Mouse (Mus musculus): ENCODE data around the gene Eps8.

DNA sequence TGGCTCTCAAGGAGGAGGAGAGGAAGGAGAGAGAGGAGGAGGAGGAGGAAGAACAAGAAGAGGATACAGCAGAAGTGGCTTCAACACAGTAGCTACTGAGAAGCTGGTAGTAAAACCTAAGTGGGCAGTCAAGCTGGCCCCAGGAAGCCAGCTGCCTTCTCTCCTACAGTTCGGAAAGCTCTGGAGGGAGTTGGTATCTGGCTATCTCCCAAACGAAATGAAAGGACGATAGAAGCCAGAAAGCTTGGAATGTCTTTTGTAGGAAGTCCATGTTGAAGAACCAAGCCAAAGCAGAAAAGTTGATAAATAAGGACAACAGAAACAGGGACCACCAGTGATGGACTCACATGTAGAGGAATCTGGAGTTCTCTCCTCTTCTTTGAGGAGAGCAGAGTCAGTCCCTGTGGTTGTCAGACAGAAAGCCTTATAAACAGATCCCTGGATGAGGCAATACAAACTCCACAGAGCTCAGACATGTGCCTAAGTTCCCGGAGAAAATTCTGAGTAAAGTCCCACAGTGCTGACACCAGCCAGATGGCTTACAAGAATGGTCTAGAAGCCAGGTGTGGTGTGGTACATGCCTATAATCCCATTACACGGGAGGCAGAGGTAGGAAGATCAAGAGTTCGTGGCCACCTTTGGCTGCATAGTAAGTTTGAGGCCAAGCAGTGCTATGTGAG is 73.2 kb downstream of the Eps8 start:
- TF ChIP-seq HCFC1 (IDR thresholded peaks at IDR 0.05; ENCODE audit: borderline replicate concordance, insufficient read depth, low read length) = no peak
- TF ChIP-seq ZC3H11A (IDR thresholded peaks at IDR 0.05; ENCODE audit: borderline replicate concordance, low read depth, low read length) = no peak
- TF ChIP-seq CHD2 (IDR thresholded peaks at IDR 0.05; ENCODE audit: low read depth, low read length) = no peak
- TF ChIP-seq ZNF384 (IDR thresholded peaks at IDR 0.05; ENCODE audit: low read depth, low read length) = no peak

Data from ES-E14 (cell line).